Mouse (Mus musculus): ENCODE results near the gene Dpp3.

- no peak for TF ChIP-seq MEF2A (IDR thresholded peaks at IDR 0.05; ENCODE audit: extremely low read depth, insufficient replicate concordance, low read depth, low read length, poor library complexity, severe bottlenecking)
- no peak for TF ChIP-seq CTCF (IDR thresholded peaks at IDR 0.05 in 2 of 3, conservative IDR thresholded peaks at IDR 0.05 in 1 of 3; ENCODE audit: control insufficient read depth in 1 of 3, insufficient read depth in 1 of 3, low read depth in 2 of 3, low read length in 3 of 3, poor library complexity in 1 of 3, severe bottlenecking in 1 of 3)
Observed at GRCm38 (mm10) chr19:4876755-4877154, 51.3 kb downstream of the Dpp3 start.

All from MEL (cell line).